Mouse (Mus musculus): ENCODE data around the gene Pex16.

GRCm38 (mm10) chr2:92367383-92368029 lies 7.0 kb upstream of the Pex16 start:
- TF ChIP-seq POLR2A (IDR thresholded peaks at IDR 0.05; ENCODE audit: borderline replicate concordance, control insufficient read depth, low read depth, low read length) (no peak), CTCF (IDR thresholded peaks at IDR 0.05; ENCODE audit: control insufficient read depth, insufficient read depth, low read length) (no peak)
